Mouse (Mus musculus) induced T-regulatory cell, adult 2 months (primary cell): ENCODE results near the gene Gm10837.
A peak's percentile ranks its signal among the peaks of the same experiment; 100 is the strongest.

Experiments used
- DNase-seq: peaks from one replicate; pipeline ENCODE4 v3.0.0-alpha.2; 2012; ENCODE audit warnings: low read depth

The Gm10837 gene

GRCm38 (mm10) chr14:122464763-122465741 lies 25.3 kb upstream of the Gm10837 start, which contains the start of gene Zic5:
Gene Zic5 (minus strand): TSS chr14:122465677.
- peak; percentile 14 for DNase-seq

- DNase-seq = no peak
Observed at GRCm38 (mm10) chr14:122465931-122466490, 24.4 kb upstream of the Gm10837 start.

- DNase-seq = no peak
Observed at GRCm38 (mm10) chr14:122466756-122467362, 23.5 kb upstream of the Gm10837 start.

- DNase-seq = peak; percentile 5
Observed at GRCm38 (mm10) chr14:122467926-122468841, 22.2 kb upstream of the Gm10837 start.

- no peak for DNase-seq
Observed at GRCm38 (mm10) chr14:122468971-122469755, 21.2 kb upstream of the Gm10837 start.

- DNase-seq = no peak
Observed at GRCm38 (mm10) chr14:122471449-122472085, 18.8 kb upstream of the Gm10837 start.

GRCm38 (mm10) chr14:122472161-122472560 lies 18.2 kb upstream of the Gm10837 start:
- DNase-seq = peak; percentile 6

GRCm38 (mm10) chr14:122472647-122473046 lies 17.7 kb upstream of the Gm10837 start:
- no peak for DNase-seq

- no peak for DNase-seq
Observed at GRCm38 (mm10) chr14:122473211-122473751, 17.1 kb upstream of the Gm10837 start.

GRCm38 (mm10) chr14:122474041-122474890 lies 16.1 kb upstream of the Gm10837 start:
- no peak for DNase-seq

- DNase-seq = no peak
Observed at GRCm38 (mm10) chr14:122474891-122475556, 15.4 kb upstream of the Gm10837 start, which contains the start of gene Zic2. Gene Zic2 (plus strand): TSS chr14:122475435.

- DNase-seq = no peak
Observed at GRCm38 (mm10) chr14:122475557-122476040, 14.8 kb upstream of the Gm10837 start.

- peak; percentile 30 for DNase-seq
Observed at GRCm38 (mm10) chr14:122476041-122476821, 14.2 kb upstream of the Gm10837 start.

GRCm38 (mm10) chr14:122476822-122477215 lies 13.6 kb upstream of the Gm10837 start:
- DNase-seq = no peak

- peak; percentile 11 for DNase-seq
Observed at GRCm38 (mm10) chr14:122477261-122477671, 13.1 kb upstream of the Gm10837 start.

- peak; percentile 12 for DNase-seq
Observed at GRCm38 (mm10) chr14:122477971-122478573, 12.3 kb upstream of the Gm10837 start.

GRCm38 (mm10) chr14:122478574-122479011 lies 11.8 kb upstream of the Gm10837 start:
- DNase-seq = peak; percentile 14
